Mouse (Mus musculus): ENCODE measurements around the gene Ing1. TPM values are rescaled to one million over a fixed set of nuclear protein-coding genes. Genes with fewer than 3 reads are reported as not detected.
"Not testable (repeated sequence)": the region's sequence is repeated elsewhere in the genome, so short reads cannot be mapped to it uniquely, and the experiment has no call there.

The Ing1 gene
- polyA plus RNA-seq, 1 experiment: 21.8 TPM

DNA sequence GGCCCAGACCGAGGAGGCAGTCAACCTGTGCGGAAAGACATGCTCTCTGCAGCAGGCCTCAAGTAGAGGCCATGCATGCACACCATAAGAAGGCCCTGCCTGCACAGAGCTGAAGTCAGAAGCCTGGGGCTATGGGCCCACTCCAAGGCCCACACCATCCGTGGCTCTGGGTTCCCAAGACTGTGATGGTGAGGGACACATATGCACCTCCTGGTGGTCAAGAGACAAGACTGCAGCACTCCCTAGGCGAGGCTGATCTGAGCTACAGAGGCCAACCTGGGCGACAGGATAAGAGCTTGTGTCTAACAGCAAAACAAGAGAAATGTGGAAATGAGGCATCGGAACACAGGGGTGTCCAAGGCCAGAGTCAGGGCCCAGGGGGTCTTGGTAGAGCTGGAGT lies 8.3 kb upstream of the Ing1 start:
- no peak overlapping the region for H3ac ChIP-seq (ENCODE audit: control insufficient read depth, insufficient read length)
- no peaks in the 10 kb centered on the region for H3K79me2 ChIP-seq (ENCODE audit: control insufficient read depth, insufficient read depth)
- H3K36me3 ChIP-seq (ENCODE audit: control insufficient read depth, insufficient read depth): no peaks in the 10 kb centered on the region
- no peaks in the 10 kb centered on the region for H3K27me3 ChIP-seq (ENCODE audit: control insufficient read depth, insufficient read depth, insufficient read length)
- TF ChIP-seq E2F4 (IDR thresholded peaks at IDR 0.05; ENCODE audit: insufficient read depth) (no peak), CEBPB (IDR thresholded peaks at IDR 0.05; ENCODE audit: insufficient read depth, poor library complexity, severe bottlenecking) (no peak), SRF (IDR thresholded peaks at IDR 0.05; ENCODE audit: control insufficient read depth, insufficient read length, low read depth) (no peak), TCF3 (IDR thresholded peaks at IDR 0.05; ENCODE audit: insufficient read length, low read depth) (no peak), POLR2A (IDR thresholded peaks at IDR 0.05; ENCODE audit: insufficient read length, low read depth) (no peak)
- H3K4me2 ChIP-seq (ENCODE audit: low read depth): no peak overlapping the region
- H3K4me3 ChIP-seq: no peak overlapping the region

DNA sequence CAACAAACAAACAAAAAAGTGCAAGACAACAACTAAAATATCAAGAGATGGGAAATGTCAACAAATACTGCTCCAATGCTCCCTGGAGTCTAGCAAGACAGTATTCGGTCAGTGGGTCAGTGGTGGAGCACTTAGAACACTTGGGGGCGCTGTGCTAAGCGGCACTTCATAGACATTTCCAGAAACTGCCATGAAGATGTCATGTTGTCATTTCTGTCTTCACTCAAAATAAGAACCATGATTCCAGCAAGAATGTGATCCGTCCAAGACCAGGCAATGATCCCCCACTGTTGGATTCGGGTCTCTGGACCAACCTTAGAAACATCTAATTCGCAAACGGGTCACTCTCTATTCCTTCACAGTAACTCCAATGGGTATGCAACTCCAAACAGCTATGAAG lies 5.7 kb upstream of the Ing1 start:
- Histone ChIP-seq H3K27me3 (ENCODE audit: control insufficient read depth, insufficient read depth, insufficient read length) (no peaks in the 10 kb centered on the region), H3K36me3 (ENCODE audit: control insufficient read depth, insufficient read depth) (no peaks in the 10 kb centered on the region), H3K79me2 (ENCODE audit: control insufficient read depth, insufficient read depth) (no peaks in the 10 kb centered on the region), H3K4me2 (ENCODE audit: low read depth) (peak overlapping the region; percentile 98), H3ac (ENCODE audit: control insufficient read depth, insufficient read length) (peak overlapping the region; percentile 19), H3K4me3 (peak overlapping the region; percentile 34)
- TF ChIP-seq POLR2A (IDR thresholded peaks at IDR 0.05; ENCODE audit: insufficient read length, low read depth) (no peak), E2F4 (IDR thresholded peaks at IDR 0.05; ENCODE audit: insufficient read depth) (no peak), CEBPB (IDR thresholded peaks at IDR 0.05; ENCODE audit: insufficient read depth, poor library complexity, severe bottlenecking) (no peak), REST (IDR thresholded peaks at IDR 0.05; ENCODE audit: insufficient read depth, insufficient read length) (no peak), POLR2AphosphoS2 (IDR thresholded peaks at IDR 0.05; ENCODE audit: insufficient read length, low read depth) (no peak), MYOG (IDR thresholded peaks at IDR 0.05; ENCODE audit: control insufficient read depth in 1 of 3, insufficient read depth in 1 of 3, insufficient read length in 2 of 3, low read depth in 2 of 3) (no peak)

- Histone ChIP-seq H3K36me3 (ENCODE audit: control insufficient read depth, insufficient read depth) (no peaks in the 10 kb centered on the region), H3K4me2 (ENCODE audit: low read depth) (peak within 1 kb of the TSS; percentile 98), H3K79me2 (ENCODE audit: control insufficient read depth, insufficient read depth) (no peaks in the 10 kb centered on the region), H3K4me3 (peak within 1 kb of the TSS; percentile 34), H3ac (ENCODE audit: control insufficient read depth, insufficient read length) (peak within 1 kb of the TSS; percentile 19), H3K27me3 (ENCODE audit: control insufficient read depth, insufficient read depth, insufficient read length) (no peaks in the 10 kb centered on the region)
- TF ChIP-seq TCF3 (IDR thresholded peaks at IDR 0.05; ENCODE audit: insufficient read length, low read depth) (no peak), CEBPB (IDR thresholded peaks at IDR 0.05; ENCODE audit: insufficient read depth, poor library complexity, severe bottlenecking) (no peak), MYOD1 (IDR thresholded peaks at IDR 0.05; ENCODE audit: control insufficient read depth in 1 of 3, insufficient read length in 2 of 3, low read depth in 2 of 3) (peak in 1 of 3 experiments; percentile 8), REST (IDR thresholded peaks at IDR 0.05; ENCODE audit: insufficient read depth, insufficient read length) (no peak), SRF (IDR thresholded peaks at IDR 0.05; ENCODE audit: control insufficient read depth, insufficient read length, low read depth) (peak; percentile 48), E2F4 (IDR thresholded peaks at IDR 0.05; ENCODE audit: insufficient read depth) (peak; percentile 24), MAX (IDR thresholded peaks at IDR 0.05; ENCODE audit: low read depth) (no peak), POLR2AphosphoS2 (IDR thresholded peaks at IDR 0.05; ENCODE audit: insufficient read length, low read depth) (peak; percentile 15), USF1 (IDR thresholded peaks at IDR 0.05; ENCODE audit: low read depth) (no peak), MYOG (IDR thresholded peaks at IDR 0.05; ENCODE audit: control insufficient read depth in 1 of 3, insufficient read depth in 1 of 3, insufficient read length in 2 of 3, low read depth in 2 of 3) (no peak), POLR2A (IDR thresholded peaks at IDR 0.05; ENCODE audit: insufficient read length, low read depth) (peak; percentile 66), TCF12 (IDR thresholded peaks at IDR 0.05; ENCODE audit: insufficient read depth, poor library complexity, severe bottlenecking) (no peak)
These were observed 5.0 kb upstream of the Ing1 start, which contains the start of gene Cars2 for GRCm38 (mm10) chr8:11550281-11550948. Gene Cars2, minus strand, starts transcription at chr8:11550783.

- H3K4me2 ChIP-seq (ENCODE audit: low read depth); H3ac ChIP-seq (ENCODE audit: control insufficient read depth, insufficient read length); H3K79me2 ChIP-seq (ENCODE audit: control insufficient read depth, insufficient read depth); H3K27me3 ChIP-seq (ENCODE audit: control insufficient read depth, insufficient read depth, insufficient read length); H3K36me3 ChIP-seq (ENCODE audit: control insufficient read depth, insufficient read depth); H3K4me3 ChIP-seq: not testable (repeated sequence)
These were observed 3.9 kb upstream of the Ing1 start for GRCm38 (mm10) chr8:11551497-11551896.

- Histone ChIP-seq H3K4me2 (ENCODE audit: low read depth) (no peak overlapping the region), H3ac (ENCODE audit: control insufficient read depth, insufficient read length) (no peak overlapping the region), H3K4me3 (no peak overlapping the region), H3K79me2 (ENCODE audit: control insufficient read depth, insufficient read depth) (peaks cover 4% of the 10 kb centered on the region), H3K36me3 (ENCODE audit: control insufficient read depth, insufficient read depth) (no peaks in the 10 kb centered on the region), H3K27me3 (ENCODE audit: control insufficient read depth, insufficient read depth, insufficient read length) (no peaks in the 10 kb centered on the region)
- no peak for TF ChIP-seq SRF (IDR thresholded peaks at IDR 0.05; ENCODE audit: control insufficient read depth, insufficient read length, low read depth)
- TF ChIP-seq TCF12 (IDR thresholded peaks at IDR 0.05; ENCODE audit: insufficient read depth, poor library complexity, severe bottlenecking): no peak
- TF ChIP-seq CEBPB (IDR thresholded peaks at IDR 0.05; ENCODE audit: insufficient read depth, poor library complexity, severe bottlenecking): no peak
These were observed 3.0 kb upstream of the Ing1 start for GRCm38 (mm10) chr8:11552390-11552789.

All from myocyte (in vitro differentiated cells).